Mouse (Mus musculus) ES-E14 (cell line): ENCODE data around the gene Snx8. TPM values are rescaled to one million over a fixed set of nuclear protein-coding genes. Genes with fewer than 3 reads are reported as not detected.

Source experiments
- DNase-seq: peaks from one replicate; pipeline ENCODE4 v3.0.0-alpha.2; 2013; ENCODE audit warnings: low read depth, low spot score
- H3K27ac ChIP-seq: 2 replicates; pipeline ENCODE4 v1.5.1; 2012; ENCODE audit warnings: low read depth, mild to moderate bottlenecking, low read length, moderate library complexity, mixed read lengths; ENCODE audit not compliant: poor library complexity, insufficient read depth, severe bottlenecking
- H3K36me3 ChIP-seq: 2 replicates; pipeline ENCODE4 v1.6.1; 2012; ENCODE audit warnings: mild to moderate bottlenecking, low read length, moderate library complexity, mixed read lengths; ENCODE audit not compliant: control insufficient read depth, poor library complexity, insufficient read depth, severe bottlenecking
- H3K4me1 ChIP-seq, 2 experiments: fragments of 150-350 bp in 1 of 2; sonication (generic) in 1 of 2; 2 replicates each; pipeline ENCODE4 v1.6.1; 2012; ENCODE audit warnings: low read length in 2 of 2, mild to moderate bottlenecking in 1 of 2, mixed read lengths in 1 of 2; ENCODE audit not compliant: control insufficient read depth in 2 of 2, insufficient read depth in 2 of 2, poor library complexity in 1 of 2
- H3K4me3 ChIP-seq, 2 experiments: fragments of 150-350 bp in 1 of 2; sonication (generic) in 1 of 2; 2 replicates each; pipeline ENCODE4 v1.5.1; 2012; ENCODE audit warnings: low read length in 2 of 2, low read depth in 1 of 2, mild to moderate bottlenecking in 1 of 2, mixed read lengths in 1 of 2; ENCODE audit not compliant: insufficient read depth in 1 of 2, poor library complexity in 1 of 2, severe bottlenecking in 1 of 2
- H3K9ac ChIP-seq: 2 replicates; pipeline ENCODE4 v1.6.1; 2012; ENCODE audit warnings: low read depth, mild to moderate bottlenecking, low read length, mixed read lengths; ENCODE audit not compliant: poor library complexity, insufficient read depth, severe bottlenecking
- H3K9me3 ChIP-seq: fragments of 150-350 bp; sonication (generic); 2 replicates; pipeline ENCODE4 v1.6.1; 2012; ENCODE audit warnings: low read depth, mild to moderate bottlenecking, low read length; ENCODE audit not compliant: control insufficient read depth, insufficient read depth
- CHD2 ChIP-seq: IDR thresholded peaks from 2 replicates; pipeline ENCODE4 v1.6.1; 2014; ENCODE audit warnings: mild to moderate bottlenecking, low read depth, low read length, inconsistent platforms
- HCFC1 ChIP-seq: IDR thresholded peaks from 2 replicates; pipeline ENCODE4 v1.6.1; 2012; ENCODE audit warnings: low read length, inconsistent platforms, borderline replicate concordance; ENCODE audit not compliant: insufficient read depth
- MAFK ChIP-seq: IDR thresholded peaks from 2 replicates; pipeline ENCODE4 v1.6.1; 2014; ENCODE audit warnings: mild to moderate bottlenecking, low read depth, low read length, inconsistent platforms; ENCODE audit not compliant: insufficient read depth
- ZC3H11A ChIP-seq: IDR thresholded peaks from 2 replicates; pipeline ENCODE4 v1.6.1; 2012; ENCODE audit warnings: low read depth, mild to moderate bottlenecking, inconsistent platforms, low read length, borderline replicate concordance
- ZNF384 ChIP-seq: IDR thresholded peaks from 2 replicates; pipeline ENCODE4 v1.6.1; 2012; ENCODE audit warnings: low read depth, low read length, inconsistent platforms
- in situ Hi-C, 2 experiments: fragments of 600-800 bp; cut with MboI; formaldehyde crosslinking; loops; one replicate each; pipeline ENCODE4 v1.15.1; 2025; ENCODE audit warnings: low sequenced_read_pairs in 2 of 2, inconsistent platforms in 1 of 2; ENCODE audit not compliant: unreplicated experiment in 2 of 2
- total RNA-seq: library from RNA; depleted of rRNA; stranded (reverse); fragments of 300-350 nt; gene quantifications from 2 replicates; pipeline ENCODE4 v1.2.3, GENCODE M21; 2012

The Snx8 gene
- total RNA-seq, 1 experiment: 27.9 TPM

DNA sequence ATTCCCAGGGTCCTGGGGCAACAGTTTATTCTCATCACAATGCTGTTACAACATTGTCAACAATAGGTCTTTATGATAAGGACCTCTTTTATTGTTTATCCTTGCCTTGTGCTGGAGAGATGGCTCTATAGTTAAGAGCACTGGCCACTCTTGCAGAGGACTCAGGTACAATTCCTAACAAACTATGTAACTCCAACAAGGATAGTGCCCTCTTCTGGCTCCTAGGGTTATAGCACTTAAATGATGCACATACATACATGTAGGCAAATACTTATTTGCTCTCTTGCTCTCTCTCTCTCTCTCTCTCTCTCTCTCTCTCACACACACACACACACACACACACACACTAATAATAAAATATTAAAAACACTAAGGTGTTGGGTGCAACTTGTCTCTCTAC lies 19.7 kb upstream of the Snx8 start:
- no peaks in the 10 kb centered on the region for H3K4me1 ChIP-seq
- in situ Hi-C loops: loop anchor here (25.0 kb wide), 1 partner anchor 572 kb away; the partner anchor contains the start of genes Gm26938 (in 2 of the 2) and Psmg3 (in 2 of the 2)
- no peaks in the 10 kb centered on the region for H3K9me3 ChIP-seq
- no peaks in the 10 kb centered on the region for H3K36me3 ChIP-seq
- DNase-seq: no peak
- TF ChIP-seq MAFK (no peak), HCFC1 (no peak), CHD2 (no peak), ZC3H11A (no peak), ZNF384 (no peak)
- H3K27ac ChIP-seq: no peak overlapping the region
- no peak overlapping the region for H3K4me3 ChIP-seq
- H3K9ac ChIP-seq: no peak overlapping the region

DNA sequence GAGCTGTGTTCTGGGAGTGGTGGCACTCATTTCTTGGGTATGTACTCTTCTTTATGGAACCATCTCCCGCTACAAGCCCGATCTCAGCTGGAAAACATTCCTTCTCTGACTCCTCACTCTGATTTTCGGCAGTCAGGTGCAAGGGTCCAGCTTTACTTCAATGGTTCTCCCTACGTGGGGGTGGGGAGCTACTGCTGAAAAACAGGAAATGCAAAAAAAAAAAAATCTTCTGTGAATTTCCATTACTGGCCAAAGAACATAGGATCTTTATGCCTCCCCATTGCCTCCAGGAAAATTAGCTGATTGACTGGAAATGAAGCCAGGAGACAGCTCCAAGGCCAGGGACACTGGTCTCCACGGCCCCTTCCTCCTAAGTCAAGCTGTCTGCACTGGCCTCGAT lies 17.6 kb upstream of the Snx8 start:
- Histone ChIP-seq H3K4me1 (no peaks in the 10 kb centered on the region), H3K9me3 (no peaks in the 10 kb centered on the region), H3K36me3 (no peaks in the 10 kb centered on the region), H3K27ac (no peak overlapping the region), H3K9ac (no peak overlapping the region), H3K4me3 (no peak overlapping the region)
- no peak for TF ChIP-seq HCFC1
- TF ChIP-seq ZC3H11A: no peak
- no peak for TF ChIP-seq CHD2
- no peak for TF ChIP-seq ZNF384
- no peak for TF ChIP-seq MAFK
- in situ Hi-C loops: loop anchor here (25.0 kb wide), 1 partner anchor 569 kb away; the partner anchor contains the start of genes Gm26938 (in 2 of the 2) and Psmg3 (in 2 of the 2)
- no peak for DNase-seq

DNA sequence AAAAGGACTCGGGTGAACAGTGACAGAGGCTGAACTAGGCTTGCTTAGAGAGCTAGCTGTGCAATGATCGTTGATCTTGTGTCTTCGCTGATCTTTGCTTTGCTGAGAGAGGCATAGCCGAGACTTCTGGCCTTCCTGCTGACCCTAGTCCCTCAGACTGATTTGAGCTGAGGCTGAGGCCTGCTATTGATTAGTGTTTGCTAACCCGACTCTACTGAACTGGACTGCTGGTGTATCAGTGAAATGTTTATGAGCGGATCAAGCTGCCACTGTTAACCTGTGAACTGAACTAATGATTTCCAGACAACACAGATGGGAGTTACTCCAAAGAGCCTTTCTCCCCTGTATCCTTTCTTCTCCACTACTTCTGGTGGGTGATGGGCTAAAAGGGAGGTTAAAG lies 16.1 kb upstream of the Snx8 start:
- DNase-seq: no peak
- H3K4me1 ChIP-seq: no peaks in the 10 kb centered on the region
- H3K27ac ChIP-seq: no peak overlapping the region
- in situ Hi-C loops: loop anchor here (25.0 kb wide), 1 partner anchor 568 kb away; the partner anchor contains the start of genes Gm26938 (in 2 of the 2) and Psmg3 (in 2 of the 2)
- H3K36me3 ChIP-seq: no peaks in the 10 kb centered on the region
- TF ChIP-seq CHD2: no peak
- TF ChIP-seq ZC3H11A: no peak
- TF ChIP-seq MAFK: no peak
- TF ChIP-seq ZNF384: no peak
- TF ChIP-seq HCFC1: no peak
- H3K9ac ChIP-seq: no peak overlapping the region
- H3K9me3 ChIP-seq: no peaks in the 10 kb centered on the region
- H3K4me3 ChIP-seq: no peak overlapping the region

- DNase-seq: no peak
- no peaks in the 10 kb centered on the region for H3K36me3 ChIP-seq
- H3K9ac ChIP-seq: no peak overlapping the region
- H3K27ac ChIP-seq: no peak overlapping the region
- TF ChIP-seq ZC3H11A (no peak), MAFK (no peak), HCFC1 (no peak), CHD2 (no peak), ZNF384 (no peak)
- no peaks in the 10 kb centered on the region for H3K4me1 ChIP-seq
- in situ Hi-C loops: loop anchor here (25.0 kb wide), 1 partner anchor 565 kb away; the partner anchor contains the start of genes Gm26938 (in 2 of the 2) and Psmg3 (in 2 of the 2)
- H3K4me3 ChIP-seq: no peak overlapping the region
- H3K9me3 ChIP-seq: no peaks in the 10 kb centered on the region
These were observed 13.7 kb upstream of the Snx8 start for GRCm38 (mm10) chr5:140402640-140403270.
